Mouse (Mus musculus) cerebellum, adult 9-11 months (tissue): ENCODE results near the gene Rfc4.

Experiments used
- DNase-seq: peaks from one replicate; pipeline ENCODE4 v3.0.0; 2022

The Rfc4 gene

DNA sequence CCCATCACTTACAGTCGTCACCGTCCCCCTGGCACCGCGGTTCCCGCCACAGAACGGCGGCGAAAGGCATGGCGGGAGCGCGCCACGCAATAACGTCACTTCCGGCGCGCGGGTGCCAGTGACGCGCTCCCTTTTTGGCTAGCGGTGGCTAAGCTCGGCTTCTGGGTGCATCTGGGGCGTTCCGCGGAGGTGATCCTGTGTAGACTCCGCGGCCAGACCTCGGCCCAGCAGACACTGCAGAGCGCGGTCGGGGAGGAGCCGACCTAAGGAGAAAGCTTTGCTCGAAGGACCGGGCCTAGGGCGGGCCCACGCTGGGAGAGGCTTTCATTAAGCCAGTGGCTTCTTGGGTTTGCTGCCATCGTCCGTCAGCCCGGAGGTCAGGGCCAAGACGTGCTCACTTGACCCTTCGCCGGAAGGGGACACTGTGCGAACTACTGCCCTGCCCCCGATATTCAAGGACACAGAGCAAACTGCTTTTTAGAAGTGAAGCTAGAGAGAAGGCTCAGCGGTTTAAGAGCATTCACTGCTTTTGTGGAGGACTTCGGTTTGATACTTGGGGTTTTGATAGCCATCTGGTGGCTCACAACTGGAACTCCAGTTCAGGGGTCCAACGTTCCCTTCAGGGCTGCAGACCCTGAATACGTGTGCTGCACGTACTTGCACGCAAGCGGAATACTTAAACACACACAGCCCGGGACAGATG is at the start of gene Rfc4:
Rfc4 (minus strand) TSS at position 65 of the 703 bp plus-strand sequence.
- DNase-seq, result peak; percentile 94

DNA sequence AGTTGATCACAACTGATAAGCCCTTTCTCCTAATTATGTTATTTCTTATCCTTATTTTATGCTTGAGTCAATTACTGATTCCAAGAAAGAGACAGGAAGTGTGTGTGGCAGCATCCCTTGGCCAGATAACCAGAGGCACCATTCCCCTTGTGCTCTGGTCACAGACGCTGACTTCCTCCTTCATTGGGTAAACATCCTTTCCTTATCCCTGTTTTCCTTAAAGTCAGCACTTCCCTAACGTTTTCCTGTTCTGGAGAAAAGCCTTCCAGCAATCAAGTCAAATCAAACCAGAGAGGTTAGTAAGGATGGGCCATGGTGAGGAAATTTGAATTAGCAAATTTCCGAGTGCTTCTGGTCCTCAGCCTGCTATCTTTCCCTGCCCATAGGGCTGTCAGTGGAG is 48.4 kb upstream of the Rfc4 start:
- DNase-seq, result no peak

DNA sequence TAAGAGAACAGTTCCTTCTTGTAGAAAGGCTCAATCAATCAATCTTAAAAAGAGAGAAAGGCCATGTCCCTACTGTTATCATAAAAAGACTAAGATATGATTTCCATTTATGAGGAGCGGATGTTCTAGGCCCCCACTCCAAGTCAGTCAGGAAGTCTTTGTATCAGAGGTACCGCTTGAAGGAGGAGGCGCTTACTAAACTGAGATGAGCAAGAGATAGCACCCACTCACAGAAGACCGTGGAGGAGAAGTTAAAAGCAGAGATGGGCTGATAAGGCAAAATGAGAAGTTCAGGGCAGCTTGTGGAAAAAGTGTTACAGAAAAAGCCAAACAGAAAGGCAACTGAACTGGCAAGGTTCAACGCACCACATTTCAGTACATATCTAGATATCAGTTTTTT is 47.3 kb upstream of the Rfc4 start:
- no peak for DNase-seq

DNA sequence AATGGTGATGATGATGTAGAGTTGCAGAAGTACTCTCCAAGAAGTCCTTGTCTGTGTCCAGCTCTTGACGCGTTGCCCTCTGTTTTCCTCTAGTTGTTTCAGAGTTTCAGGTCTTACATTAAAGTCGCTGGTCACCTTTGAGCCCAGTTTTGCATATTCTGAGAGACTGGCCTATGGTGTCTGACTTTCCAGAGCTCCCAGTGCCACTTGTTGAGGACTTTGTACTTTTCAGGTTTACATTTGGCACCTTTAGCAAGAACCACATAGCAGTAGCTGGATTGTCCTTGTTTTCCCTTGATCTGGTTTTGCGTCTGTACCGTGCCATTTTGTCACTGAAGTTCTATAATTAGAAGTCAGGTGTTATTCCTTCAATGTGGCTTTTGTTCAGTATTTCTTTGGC is 46.4 kb upstream of the Rfc4 start:
- no peak for DNase-seq

DNA sequence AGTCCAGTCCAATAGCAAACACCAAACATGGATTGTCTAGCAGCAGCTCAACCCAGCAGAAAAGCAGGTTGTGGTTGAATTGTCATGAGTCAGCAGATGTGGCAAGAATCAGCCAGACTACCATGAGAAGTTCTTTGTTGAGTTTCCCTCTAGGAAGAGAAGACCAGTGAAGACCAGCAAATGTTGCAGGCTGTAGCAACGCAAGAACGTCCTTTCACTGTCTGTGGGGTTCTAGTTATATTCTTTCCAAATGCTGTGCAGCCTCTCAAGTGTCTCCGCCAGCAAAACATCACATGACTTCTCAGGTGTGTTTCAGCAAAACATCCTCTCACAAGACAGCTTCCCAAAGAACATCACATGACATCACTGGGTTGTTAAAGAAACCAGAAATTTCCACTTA is 43.3 kb upstream of the Rfc4 start:
- no peak for DNase-seq

DNA sequence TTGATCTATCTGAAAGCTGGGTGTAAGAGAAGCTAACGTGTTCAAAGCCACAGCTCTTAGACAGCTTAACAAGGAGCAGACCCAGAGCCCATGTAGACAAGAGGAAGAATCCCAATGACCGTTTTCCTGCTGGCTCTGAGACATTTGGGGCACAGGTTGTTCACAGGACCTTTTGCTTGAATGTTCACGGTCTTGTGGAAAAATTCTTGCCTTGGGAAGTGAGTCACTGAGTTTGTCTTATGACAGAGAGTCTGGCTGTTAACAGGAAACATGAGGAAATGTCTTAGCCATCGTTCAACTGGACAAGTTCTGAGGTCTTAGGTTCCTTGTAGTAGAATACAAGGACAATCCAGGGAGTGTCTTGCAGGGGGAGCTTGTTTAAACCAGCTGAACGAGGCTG is 39.5 kb upstream of the Rfc4 start:
- no peak for DNase-seq

DNA sequence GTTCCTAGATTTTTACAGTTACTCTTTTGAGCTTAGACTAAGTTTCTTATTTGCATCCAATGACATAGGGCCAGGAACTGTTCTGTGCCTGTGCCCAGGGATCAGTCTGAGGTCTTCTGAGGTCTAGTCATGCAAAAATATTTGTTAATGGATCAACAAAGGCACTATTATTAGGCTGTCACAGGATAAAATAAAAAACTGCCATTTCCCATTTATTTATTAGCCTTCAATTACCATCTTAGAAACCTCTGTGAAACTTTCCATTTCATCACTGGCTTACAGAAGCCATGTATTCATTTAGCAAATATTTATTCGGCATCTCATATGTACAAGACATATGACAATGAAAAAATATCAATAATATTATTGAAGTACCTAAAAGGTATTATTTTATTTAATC is 39.1 kb upstream of the Rfc4 start:
- DNase-seq, result no peak

DNA sequence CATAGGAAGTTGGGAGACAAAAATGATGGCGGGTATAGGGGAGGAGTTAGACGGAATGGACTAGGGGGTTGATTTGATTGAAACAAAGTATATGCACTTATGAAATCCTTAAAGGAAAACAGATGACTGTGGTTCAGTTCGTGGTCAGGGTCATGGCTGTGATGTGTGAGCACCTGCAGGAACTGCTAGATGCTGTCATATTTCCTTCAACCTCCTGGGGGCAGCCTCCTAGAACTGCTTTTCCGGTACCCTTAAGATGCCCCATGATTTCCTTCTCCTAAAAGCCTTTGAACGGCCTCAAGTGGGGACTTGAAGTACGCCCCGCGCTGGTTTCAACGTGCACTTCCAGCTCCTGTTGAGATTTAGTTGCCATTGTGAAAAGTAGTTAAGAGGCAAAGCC is 37.9 kb upstream of the Rfc4 start:
- DNase-seq, result no peak

DNA sequence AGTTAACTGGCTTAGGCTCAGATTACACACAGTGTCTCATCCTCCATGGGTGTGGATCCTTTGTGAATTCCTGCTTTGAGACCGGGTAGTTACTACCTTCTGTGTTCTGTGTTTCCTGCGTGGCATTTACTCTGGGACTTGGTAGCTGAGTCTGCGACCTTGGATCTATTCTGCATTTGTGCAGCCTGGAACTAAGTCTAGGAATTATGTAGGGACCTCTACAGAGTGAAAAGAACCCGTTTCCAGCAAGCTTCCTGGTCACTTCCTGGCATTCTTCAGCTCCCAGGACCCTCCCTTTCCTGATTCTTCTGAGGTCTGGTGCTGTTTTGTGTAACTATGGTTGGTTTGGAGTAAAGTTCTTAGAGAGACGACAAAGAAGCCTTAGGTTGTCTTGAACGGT is 36.9 kb upstream of the Rfc4 start:
- DNase-seq, result no peak

DNA sequence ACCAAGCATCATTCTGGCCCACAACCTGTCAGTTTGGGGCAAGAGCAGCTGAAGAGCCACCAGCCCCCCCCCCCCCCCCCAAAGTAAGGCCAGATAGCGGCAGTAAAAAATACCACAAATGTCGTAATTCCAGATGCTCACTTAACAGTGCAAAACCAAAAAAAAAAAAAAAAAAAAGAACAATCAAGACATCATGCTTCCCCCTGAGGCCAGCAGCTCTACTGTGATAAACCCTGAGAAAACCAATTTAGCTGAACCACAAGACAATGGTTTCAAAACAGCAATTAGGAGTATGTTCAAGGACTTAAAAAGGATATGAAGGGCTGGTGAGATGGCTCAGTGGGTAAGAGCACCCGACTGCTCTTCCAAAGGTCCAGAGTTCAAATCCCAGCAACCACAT is 34.6 kb upstream of the Rfc4 start:
- DNase-seq, result no peak

DNA sequence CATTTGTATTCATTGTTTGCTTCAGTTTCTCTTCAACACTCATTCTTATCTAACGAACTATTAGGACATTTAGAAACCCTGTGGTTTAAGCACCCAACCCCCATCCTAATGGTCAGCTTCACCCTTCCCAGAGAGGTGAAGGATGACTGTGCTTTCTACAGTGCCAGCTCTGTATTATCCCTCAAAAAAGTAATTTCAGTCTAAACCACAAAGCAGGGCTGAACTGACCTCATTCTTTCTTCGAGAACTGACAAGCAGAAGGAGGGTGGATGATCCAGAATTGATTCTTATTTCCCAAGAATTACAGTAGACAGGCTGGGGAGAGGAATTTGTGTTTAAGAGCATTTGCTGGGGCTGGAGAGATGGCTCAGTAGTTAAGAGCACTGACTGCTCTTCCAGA is 32.2 kb upstream of the Rfc4 start:
- DNase-seq, result no peak

DNA sequence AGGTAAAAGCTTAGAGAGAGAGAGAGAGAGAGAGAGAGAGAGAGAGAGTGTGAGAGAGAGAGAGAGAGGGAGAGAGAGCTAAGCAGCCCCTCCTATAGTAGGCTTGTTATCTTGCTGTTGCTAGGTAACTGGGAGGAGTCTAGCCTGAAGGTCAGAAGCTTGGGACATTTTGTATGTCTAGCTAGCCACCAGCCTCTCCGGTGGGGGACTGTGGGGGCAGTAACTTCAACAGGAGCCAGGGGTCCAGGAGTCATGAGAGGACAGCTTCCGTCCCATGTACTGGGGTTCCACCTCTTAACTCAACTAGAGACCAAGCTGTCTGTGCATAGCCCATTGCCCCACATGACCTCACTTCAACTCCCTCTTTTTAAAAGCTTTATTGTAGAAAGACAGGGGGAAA is 31.4 kb upstream of the Rfc4 start:
- no peak for DNase-seq

DNA sequence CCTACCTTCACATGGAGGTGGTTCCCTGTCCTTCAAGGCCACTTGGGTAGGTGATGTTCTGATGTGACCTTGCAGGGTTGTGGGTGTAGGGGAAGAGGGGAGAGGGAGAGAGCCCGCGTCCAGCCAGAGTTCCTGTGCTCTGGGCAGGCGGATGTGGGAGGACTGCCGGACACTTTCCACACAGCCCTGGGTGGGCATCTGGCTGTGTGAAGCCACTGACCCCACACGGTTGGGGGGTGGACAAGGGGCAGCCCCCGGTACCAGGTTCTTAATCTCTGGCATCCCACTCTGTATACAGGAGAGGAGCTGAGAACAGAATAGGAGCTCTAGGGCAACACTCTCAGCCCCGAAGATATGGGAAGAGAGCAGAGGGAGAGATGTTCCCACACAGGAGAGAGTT is 30.8 kb upstream of the Rfc4 start:
- DNase-seq, result no peak

DNA sequence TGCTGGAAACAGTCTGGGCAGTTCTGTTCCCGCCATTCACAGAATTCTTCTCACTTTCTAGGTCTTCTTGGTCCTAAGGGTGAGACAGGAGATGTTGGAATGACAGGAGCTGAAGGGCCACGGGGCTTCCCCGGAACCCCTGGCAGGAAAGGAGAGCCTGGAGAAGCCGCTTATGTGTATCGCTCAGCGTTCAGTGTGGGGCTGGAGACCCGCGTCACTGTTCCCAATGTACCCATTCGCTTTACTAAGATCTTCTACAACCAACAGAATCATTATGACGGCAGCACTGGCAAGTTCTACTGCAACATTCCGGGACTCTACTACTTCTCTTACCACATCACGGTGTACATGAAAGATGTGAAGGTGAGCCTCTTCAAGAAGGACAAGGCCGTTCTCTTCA is 29.5 kb upstream of the Rfc4 start:
- no peak for DNase-seq

DNA sequence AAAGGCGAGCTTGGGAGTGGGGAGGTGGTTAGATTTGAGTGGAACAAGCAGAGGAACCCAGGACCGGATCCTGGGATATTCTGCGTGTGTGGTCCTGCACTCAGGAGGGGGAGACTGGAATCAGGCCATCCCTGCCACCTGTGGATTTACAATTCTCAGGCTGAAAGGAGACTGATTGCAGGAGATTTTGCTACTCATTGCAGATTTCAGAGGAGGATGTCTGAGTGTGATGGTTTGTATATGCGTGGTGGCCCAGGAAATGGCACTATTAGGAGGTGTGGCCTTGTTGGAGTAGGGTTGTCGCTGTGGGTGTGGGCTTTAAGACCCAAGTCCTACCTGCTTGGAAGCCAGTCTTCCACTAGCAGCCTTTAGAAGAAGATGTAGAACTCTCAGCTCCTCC is 26.7 kb upstream of the Rfc4 start:
- DNase-seq, result no peak

DNA sequence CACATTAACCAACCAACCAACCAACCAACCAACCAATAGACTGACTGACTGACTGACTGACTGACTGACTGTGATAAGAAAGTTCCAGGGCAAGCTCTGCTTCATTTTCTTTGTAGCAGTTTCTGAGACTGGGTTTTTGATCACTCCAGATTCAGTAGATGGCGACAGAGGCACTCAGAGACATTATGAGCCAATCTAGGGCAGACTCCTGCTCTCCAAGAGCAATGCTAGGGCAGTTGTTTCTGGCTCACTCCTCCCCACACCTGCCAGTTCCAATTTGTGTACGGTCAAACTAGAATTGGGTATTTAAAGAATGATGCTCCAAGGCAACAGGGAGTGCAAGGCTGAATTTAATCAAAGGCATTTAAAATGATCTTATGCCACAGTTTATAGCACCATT is 23.9 kb upstream of the Rfc4 start:
- no peak for DNase-seq

DNA sequence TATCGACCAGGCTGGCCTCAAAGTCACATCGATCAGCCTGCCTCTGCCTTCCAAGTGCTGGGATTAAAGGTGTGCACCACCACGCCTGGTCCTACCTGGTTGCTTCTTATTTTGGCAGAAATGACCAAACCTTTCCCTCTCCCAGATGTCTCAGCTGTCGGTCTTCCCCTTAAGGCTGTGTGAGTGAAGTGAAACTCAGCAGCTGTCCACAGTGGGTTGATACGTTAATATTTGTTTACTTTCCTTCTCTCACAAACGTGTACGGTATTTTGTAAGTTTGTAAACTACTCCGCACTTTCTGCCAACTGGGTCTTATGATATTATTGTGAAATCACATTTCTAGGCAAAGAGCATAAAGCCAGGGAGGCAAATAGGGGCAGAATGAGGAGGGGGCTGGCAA is 21.9 kb upstream of the Rfc4 start:
- DNase-seq, result no peak

DNA sequence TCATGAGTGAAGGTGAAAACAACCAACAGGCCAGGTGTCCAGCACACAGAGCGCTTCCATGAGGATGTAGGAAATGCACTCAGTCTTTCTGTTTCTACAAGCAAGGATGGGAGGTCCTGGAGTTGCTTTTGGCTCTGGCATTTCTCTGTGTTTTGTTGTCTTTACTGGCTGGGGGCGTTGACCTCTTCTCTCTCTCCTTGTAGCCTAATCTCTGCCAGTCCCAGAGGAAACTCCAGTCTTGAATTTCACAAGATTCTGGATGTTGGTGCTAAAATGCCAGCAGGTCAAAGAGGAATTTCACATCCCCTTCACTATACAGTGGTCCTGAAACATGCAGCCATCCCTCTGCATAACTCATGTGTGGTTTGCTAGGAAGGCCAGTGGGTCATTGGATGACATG is 21.4 kb upstream of the Rfc4 start:
- DNase-seq, result no peak

DNA sequence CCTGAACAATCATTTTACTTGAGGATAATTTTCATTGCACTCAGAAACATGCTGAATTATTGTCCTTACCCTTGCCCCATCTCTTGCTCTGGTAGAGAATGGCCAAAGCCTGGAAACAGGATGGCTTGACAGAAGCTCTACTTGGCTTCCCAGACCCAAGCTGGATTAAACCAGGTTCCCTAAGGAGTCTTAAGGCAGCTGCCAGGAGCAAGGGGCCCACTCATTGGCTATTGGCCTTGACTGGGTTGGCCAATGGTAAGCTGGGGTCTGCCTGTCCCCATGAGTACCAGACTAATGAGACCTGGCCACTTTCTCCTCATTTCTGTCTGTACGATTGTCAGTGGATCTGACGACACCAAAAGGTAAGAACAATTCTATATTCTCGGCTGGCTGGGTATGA is 18.7 kb upstream of the Rfc4 start, which contains the start of gene Adipoq:
Adipoq (plus strand) TSS at position 257 of the 400 bp plus-strand sequence.
- no peak for DNase-seq

DNA sequence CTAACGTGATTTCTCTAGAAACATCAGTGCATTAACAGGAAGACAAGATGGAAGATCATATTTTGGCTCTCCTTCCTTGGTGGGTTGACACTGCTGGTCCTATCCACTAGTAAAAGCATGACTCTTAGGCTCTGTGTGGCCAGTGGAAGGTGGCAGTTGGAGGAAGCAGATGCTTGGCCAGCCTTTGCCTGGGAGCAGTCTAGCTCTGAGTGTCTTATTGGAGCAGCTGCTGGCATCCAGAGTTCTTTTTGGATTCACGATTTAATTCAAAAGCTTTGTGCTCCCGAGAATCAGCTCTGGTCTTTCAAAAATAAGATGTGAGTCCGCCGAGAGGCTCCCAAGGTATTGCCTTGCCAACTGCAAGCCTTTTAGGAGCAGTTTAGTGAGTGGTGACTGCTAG is 17.7 kb upstream of the Rfc4 start:
- no peak for DNase-seq

DNA sequence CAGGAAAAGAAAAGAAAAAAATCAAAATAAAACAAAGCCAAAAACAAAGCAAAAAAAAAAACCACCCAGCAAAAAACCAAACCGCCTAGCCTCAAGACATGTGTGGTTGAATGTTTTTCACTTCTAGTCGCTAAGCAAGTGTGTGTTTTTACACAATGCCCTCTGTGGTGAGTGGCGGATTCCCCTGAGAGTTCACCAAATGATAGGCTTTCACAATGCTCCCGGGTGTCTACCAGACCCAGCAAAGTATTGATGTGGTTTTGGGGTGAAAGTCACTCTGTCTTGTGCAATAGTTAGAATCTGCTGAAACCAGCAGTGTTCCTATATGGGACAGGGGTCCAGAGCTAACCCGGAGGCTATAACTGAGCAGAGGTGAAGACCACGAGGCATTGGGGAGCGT is 16.8 kb upstream of the Rfc4 start:
- no peak for DNase-seq

DNA sequence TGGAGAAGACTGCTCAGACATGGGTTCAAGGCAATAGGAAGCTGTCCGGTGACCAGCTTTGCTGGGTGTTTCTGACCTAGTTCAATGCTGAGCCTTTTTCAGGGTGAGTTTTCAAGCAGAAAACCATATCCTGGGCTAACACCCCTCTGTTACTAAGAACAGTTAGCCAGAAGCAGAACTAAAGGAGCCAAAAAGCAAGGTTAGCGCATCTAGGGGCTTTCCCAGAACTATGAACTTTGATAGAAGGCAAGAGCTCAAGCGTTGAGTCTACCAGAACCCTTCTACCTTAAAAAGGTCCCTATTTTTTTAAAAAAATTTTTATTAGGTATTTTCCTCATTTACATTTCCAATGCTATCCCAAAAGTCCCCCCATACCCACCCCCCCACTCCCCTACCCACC is 13.4 kb upstream of the Rfc4 start:
- no peak for DNase-seq

DNA sequence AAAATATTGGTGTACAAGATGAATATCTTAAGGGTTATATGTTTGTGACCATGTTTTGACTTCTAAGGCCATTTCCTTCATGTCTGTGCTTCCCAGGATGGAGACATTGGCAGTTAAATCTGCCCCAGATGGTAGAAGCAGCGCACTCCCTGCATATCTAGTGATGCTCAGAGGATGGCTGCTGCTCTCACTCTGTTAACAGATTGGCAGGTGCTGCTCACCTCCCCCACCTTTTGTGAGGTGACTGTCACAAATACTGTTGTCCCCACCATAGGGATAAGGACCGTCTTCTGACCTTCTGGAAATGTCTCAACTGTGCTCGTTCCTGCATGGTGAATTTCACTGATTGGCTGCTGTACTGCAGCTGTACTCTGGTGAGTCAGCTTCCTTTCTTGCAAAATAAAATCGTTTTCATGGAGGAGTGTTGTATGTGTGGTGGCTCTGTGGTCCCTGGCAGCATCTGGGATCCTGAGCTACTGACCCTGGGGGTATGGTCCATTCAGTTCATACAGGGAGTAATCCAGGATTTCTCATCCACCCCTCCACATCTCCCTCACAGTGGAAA is 9.0 kb upstream of the Rfc4 start:
- no peak for DNase-seq

DNA sequence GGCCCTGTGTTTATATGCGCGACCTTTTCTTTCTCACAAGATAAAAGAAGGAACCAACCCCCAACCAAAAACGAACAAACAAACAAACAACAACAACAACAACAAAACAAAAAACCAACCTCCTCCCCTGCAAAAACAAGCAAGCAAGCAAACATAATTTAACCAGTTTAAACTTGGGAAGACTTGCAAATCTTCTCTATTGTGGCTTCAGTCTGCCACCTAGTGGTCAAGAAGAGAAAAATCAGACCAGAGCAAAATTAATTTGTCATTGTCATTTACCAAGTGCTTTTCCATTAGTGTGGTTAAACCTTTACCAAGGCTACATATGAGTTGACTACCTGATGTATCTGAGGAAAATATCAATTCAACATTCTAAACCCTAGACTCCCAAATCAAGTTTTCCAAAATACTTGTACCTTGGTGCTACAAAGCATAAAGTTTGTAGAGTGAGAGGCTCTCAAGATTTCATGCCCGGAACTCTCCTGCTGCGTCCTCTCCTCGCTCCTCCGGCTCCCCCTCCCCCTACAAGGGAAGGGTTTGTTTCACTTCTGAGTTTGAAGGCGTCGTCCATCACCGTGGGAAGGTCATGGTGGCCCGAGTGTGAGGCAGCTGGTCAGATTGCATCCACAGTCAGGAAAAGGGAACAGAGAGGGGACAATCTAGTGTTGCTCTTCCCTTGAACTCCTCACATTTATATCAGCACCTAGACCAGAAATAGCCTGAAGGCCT is 8.0 kb upstream of the Rfc4 start:
- DNase-seq, result no peak

DNA sequence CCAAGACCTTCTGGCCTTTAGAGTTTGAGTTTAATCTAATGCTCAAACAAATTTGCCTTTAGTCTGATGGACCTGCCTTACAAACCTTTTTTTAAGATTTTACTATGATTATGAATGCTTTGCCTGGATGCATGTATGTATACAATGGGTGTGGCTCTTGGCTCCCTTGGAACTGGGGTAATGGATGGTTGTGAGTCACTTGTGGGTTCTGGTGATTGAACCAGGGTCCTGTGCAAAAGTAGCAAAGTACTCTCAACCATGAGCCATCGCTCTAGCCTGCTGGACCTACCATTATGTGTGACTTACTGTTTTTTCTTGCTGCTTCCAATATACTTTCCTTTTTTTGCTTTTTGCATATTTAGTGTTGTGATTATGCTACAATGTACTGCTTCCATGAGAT is 4.8 kb upstream of the Rfc4 start:
- DNase-seq, result no peak
